Mouse (Mus musculus): ENCODE measurements around the gene Bcl2l12.

Gene Bcl2l12

DNA sequence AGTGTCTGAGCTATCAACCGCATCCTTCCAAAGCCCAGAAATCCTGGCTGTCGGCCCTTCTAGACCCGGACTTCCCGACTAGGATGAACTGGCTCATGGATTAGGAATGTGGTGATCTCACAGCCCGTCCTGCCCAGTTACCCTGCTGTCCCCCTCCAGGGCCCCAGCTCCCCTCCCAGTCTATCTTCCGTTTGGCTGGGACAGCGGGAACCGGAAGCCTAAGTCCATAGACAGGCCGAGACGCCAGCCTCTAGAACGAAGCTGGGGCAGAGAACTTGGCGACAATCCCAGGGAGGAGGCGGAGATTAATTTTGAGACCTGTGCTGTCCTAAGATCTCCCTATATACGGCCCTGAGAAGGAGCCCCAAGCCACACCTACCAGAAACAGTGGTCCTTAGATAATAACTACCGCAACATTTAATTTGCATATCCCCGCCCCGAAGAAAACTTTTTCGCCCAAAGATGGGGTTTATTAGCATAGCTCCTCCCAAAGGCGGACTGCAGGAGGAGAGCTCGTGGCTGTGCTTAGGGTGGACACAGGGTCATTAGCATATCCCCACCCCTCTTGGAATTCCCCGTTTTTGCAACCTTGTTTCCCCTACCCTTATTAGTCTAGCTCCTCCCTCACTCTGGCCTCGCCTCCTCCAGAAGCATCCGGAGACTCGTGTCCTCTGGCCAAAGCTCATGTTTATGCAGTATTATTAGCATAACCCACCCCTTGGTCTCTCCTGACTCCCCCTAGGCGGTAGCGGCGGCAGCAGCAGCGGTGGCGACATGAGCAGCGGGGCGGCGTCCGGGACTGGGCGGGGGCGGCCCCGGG is 18.9 kb upstream of the Bcl2l12 start, which contains the start of gene Rras:
Rras (plus strand) TSS at position 720 of the 820 bp plus-strand sequence.
- in situ Hi-C loops (cut with MboI, MseI), result no loop called here

GRCm38 (mm10) chr7:45016761-45017160 is 18.2 kb upstream of the Bcl2l12 start:
- in situ Hi-C loops (cut with MboI, MseI), result no loop called here

DNA sequence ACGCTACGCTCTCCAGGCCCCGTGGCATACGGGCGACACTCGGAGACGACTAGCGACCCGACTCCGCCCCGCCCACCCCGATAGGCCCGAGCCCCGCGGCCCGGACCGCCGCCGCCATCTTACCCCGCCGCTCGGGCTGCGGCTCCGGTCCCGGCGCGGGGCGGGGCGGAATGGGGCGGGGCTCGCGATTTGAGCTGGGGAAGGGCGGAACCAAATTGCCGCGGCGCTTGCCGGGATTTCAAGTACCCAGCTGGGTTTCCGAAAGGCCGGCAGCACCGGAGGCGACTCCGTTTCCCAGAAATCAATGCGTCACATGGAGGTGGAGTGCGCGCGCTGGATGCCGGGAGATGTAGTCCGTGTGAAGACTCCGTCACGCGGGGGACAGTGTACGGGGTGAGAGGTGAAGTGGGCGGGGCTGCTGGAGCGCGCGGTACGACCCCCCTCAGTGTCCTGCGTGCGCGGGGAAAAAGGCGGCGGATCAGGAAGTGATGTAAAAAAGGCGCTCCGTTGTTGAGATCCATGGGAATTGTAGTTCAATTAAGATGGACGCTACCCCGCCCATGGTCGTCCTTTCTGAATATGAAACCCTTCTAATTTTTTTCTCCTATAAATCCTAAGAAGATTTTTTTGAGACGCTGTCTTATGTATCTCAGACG is 17.6 kb upstream of the Bcl2l12 start, which contains the start of gene Scaf1:
Scaf1 (minus strand) TSS at position 407 of the 656 bp plus-strand sequence.
- in situ Hi-C loops (cut with MboI, MseI), result no loop called here

DNA sequence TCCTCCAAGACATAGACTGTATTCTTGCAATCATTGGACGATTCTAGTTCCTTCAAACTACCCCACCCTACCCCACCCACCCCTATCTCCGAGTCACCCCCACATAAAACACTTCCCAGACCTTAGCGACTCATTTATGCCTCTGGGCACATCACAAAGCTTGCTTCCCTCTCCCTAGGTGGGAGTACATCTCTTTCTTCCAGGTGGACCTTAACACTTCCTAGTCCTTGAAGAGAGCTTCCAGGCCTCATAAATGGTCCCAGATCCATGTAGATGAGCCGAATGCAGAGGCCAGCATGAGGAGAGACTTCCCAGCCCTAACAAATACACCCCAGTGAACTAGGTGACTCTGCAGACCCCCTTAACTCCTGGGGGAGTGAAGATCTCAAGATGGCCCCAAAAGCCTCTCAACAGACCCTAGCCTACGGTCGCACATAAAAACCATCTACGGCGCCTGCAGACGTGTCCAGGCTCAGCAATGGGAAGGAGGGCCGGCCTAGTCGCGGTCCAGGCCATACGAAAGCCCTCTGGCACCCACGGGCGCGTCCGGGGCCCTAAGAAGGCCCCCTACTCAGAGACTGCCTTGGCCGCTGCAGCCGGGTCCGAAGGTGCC is 16.9 kb upstream of the Bcl2l12 start:
- in situ Hi-C loops (cut with MboI, MseI), result no loop called here

GRCm38 (mm10) chr7:45014096-45014451 is 15.6 kb upstream of the Bcl2l12 start:
- in situ Hi-C loops (cut with MboI, MseI), result no loop called here

GRCm38 (mm10) chr7:45013366-45014095 is 15.0 kb upstream of the Bcl2l12 start:
- in situ Hi-C loops (cut with MboI, MseI), result no loop called here

GRCm38 (mm10) chr7:45012824-45013223 is 14.3 kb upstream of the Bcl2l12 start:
- in situ Hi-C loops (cut with MboI, MseI), result no loop called here

DNA sequence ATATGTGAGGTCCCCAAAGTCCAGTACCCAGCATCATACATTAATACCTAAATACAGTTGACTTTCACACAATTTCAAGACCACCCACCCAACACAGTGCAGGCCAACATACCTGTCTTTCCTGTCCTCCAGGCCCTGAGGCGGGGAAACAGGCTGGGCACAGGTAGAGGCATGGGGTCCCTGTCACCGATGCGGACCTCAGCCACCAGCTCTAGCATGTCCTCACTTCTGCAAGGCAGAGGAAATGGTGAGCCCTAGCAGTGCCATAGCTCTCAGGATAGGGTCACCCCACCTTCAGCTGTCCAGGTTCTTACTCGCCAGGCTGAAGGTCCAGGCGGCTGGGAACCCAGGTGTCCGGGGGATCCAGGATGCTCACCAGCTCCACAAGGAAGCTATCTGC is 13.5 kb upstream of the Bcl2l12 start:
- in situ Hi-C loops (cut with MboI, MseI), result no loop called here

DNA sequence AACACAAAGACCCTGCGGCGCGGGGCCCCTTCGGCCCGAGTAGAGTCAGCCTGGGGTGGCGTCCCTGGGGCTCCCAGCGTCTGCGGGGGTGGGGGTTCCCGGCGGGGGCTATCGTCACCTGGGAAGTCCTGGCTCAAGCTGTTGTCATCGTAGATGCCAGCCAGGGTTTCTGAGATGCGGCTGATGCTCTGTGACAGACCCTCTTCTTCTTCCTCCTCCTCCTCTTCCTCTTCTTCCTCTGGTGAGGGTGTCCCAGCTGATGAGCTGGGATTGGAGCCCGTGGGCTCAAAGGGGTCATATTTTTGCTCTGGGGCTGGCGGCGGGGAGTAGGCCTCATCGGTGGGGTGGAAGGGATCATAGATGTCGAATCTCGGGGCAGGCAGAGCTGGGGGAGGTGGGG is 9.9 kb upstream of the Bcl2l12 start:
- in situ Hi-C loops (cut with MboI, MseI), result no loop called here

DNA sequence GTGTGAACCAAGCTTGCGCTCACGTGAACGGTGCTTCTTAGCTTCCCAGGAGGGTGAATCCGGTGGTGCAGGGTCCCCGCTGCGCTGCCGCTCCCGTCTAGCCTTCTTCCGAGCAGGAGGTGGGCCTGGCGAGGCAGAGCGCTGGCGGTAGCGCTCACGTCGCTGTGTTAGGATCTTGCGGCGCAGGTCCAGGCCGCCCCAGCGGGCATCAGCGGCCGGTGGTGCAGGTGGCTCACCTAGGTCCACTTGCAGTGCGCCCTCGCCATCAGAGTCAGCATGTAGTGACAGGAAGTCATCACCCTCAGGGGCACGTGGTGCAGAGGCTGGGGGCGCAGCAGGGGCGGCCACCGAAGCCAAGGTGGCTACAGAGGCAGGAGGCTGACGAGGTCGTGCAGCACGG is 9.3 kb upstream of the Bcl2l12 start:
- in situ Hi-C loops (cut with MboI, MseI), result no loop called here

GRCm38 (mm10) chr7:45007141-45007540 is 8.6 kb upstream of the Bcl2l12 start:
- in situ Hi-C loops (cut with MboI, MseI), result no loop called here

GRCm38 (mm10) chr7:45006503-45006902 is 8.0 kb upstream of the Bcl2l12 start:
- in situ Hi-C loops (cut with MboI, MseI), result no loop called here

- in situ Hi-C loops (cut with MboI, MseI), result no loop called here
Measured at GRCm38 (mm10) chr7:45005321-45005992, 6.9 kb upstream of the Bcl2l12 start.

DNA sequence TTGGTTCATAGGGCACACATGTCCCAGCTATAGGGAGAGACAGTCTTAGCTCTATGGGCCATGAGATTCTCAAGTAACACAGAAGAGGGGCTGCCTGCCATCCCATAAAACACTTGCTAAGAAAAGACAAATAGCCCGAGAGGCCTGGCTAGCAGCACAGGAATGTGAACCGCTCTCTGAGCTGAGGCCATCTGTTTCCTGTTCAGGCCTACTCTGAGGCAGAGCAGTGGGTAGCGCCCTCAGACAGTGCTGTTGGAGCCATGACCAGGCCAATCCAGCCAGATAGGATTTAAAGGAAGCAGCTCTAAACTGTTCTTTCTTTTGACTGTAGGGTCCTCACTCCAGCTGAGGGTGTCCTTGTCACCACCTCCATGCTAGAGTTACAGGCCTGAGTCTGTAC is 6.0 kb upstream of the Bcl2l12 start:
- in situ Hi-C loops (cut with MboI, MseI), result no loop called here

DNA sequence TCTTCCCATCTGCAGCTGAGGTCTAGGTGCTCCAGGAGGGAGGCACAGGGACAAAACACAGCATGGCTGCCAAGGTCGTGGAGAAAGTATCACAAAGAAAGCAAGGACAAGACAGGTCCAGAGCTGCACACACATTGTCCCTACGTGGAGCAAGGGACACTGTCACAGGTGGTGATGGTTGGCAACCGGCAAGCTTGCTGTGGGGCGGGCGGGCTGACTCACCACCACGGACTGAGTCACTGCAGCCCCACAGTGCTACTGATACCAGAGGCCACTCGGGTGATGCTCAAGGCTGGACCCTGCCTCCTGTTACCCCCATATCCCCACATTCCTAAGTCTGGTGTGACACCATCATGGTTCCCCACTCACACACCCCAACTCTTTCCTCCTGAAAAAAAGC is 3.9 kb upstream of the Bcl2l12 start:
- in situ Hi-C loops (cut with MboI, MseI), result no loop called here

GRCm38 (mm10) chr7:45000539-45001114 is 2.1 kb upstream of the Bcl2l12 start:
- in situ Hi-C loops (cut with MboI, MseI), result no loop called here

- in situ Hi-C loops (cut with MboI, MseI), result no loop called here
Measured at GRCm38 (mm10) chr7:44999753-45000152, 1.2 kb upstream of the Bcl2l12 start.

GRCm38 (mm10) chr7:44997940-44998428 is 528 bp downstream of the Bcl2l12 start:
- in situ Hi-C loops (cut with MboI, MseI), result no loop called here

DNA sequence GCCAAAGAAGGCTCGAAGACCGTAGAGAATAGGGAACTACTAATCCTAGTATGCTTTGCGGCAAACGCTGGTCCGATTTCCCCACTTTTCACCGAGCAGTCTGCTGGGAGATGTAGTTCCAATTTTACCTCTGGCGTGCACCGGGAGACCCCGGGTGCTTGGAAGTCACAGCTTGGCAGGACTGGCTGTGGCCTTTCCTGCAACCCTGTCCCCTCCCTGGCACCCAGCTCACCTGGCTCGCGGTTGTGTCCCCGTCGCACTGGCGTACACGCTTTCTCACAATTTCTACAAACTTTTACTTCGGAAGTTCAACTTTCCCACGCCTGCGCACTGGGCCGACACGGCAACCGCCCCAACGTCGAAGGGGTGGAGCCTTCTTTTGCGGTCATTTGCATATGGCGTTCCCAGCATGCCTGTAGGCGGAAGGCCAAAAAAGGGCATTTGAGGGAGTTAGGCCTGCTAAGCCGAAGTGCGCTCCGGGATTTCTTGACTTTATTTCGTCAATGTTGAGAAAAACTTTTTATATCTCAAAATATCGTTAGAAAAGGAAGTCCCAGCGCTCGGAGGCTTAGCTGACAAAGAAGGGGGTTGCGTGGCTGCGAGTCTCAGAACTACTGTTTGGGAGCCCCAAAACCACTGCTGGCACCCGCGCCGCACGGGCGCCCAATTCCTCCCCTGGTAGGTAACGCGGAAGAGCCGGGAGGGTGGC is 1.1 kb downstream of the Bcl2l12 start, which contains the start of gene Irf3:
Irf3 (plus strand) TSS at position 418 of the 709 bp plus-strand sequence.
- in situ Hi-C loops (cut with MboI, MseI), result no loop called here

- in situ Hi-C loops (cut with MboI, MseI), result no loop called here
Measured at GRCm38 (mm10) chr7:44996672-44997071, 1.8 kb downstream of the Bcl2l12 start.

All from regulatory T cell (primary cell).